Mouse (Mus musculus): ENCODE results near the gene Lmx1a. TPM values are rescaled to one million over a fixed set of nuclear protein-coding genes. Genes with fewer than 3 reads are reported as not detected.
A peak's percentile ranks its signal among the peaks of the same experiment; 100 is the strongest.

The Lmx1a gene
- polyA plus RNA-seq (2015; fragmentation: Nextera tagmentation; extraction: Ambion mirVana), result 0.26 and 0.27 TPM in 2 replicates

DNA sequence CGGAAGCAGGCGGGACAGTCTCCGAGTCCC, at the start of gene Lmx1a:
TSS of gene Lmx1a (plus strand) at position 6 of the 30 bp plus-strand sequence.
- no peaks in the 10 kb centered on the region for H3K36me3 ChIP-seq
- H3K4me1 ChIP-seq, result peaks cover 22% of the 10 kb centered on the region
- H3K4me2 ChIP-seq (replicated peaks), result peak within 1 kb of the TSS; percentile 95
- peaks cover 83% of the 10 kb centered on the region for H3K27me3 ChIP-seq
- WGBS, result 0% methylated on average over 3 of the region's 3 CpGs
- H3K4me3 ChIP-seq, result peak within 1 kb of the TSS; percentile 58
- H3K9me3 ChIP-seq, result peaks cover 5% of the 10 kb centered on the region; the same call in 1 of the 2 replicates
- no peak within 1 kb of the TSS for H3K27ac ChIP-seq
- H3K9ac ChIP-seq, result peak within 1 kb of the TSS; percentile 68
- ATAC-seq (ENCODE audit: low FRiP score, low read depth), result no peak

DNA sequence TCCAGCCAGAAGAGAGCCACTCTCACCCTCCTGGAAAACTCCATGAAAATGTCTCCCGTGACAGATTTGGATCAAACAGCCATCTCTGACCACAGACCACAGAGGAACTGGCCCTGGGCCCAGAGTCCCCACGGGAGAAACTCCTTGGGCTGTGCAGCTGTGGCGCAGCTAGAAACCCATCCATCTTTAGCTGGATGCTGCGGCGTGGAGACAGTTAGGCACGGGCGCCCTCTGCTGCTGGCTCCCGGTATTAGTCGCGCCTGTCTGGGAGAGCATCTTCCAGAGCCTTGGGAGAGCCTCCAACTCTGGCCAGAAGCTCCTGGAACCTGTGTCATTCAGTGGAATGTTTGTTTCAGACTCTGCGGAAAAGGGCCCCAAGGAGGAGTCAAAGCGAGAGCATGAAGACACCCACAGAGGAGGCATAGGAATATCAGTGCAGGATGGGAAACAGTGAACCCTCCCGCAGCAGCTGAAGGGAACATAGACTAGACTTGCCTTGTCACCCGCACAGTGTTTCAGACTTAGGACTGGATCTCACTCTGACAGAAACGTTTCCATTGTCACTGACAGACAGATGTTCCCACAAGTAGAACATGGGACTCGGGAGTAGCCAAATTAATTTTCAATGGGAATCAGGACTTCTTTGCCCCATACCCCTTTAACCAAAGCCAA, 44.0 kb upstream of the Lmx1a start:
- 16% methylated on average over 16 of the region's 16 CpGs for WGBS
- ATAC-seq (ENCODE audit: low FRiP score, low read depth), result peak; percentile 82

DNA sequence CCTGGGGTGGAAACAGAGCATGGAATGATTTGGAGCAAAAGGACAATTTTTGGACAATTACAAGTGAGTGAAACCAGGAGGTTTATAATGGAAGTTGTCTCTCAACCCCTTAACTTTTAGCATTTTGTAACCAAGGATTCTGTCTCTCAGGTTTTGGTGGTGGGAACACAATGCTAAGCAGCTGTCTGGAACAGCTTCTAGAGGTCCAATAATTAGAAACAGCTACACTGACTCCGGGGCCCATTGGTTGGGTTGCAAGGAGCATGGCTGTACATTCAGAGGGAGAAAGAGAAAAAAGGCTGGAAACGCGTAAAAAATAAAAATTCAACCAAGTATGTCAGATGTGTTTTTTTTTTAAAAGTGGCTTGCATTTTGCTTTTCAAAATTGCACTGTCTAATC, 40.4 kb upstream of the Lmx1a start:
- no peak; the same call in 1 of the 2 replicates for ATAC-seq (ENCODE audit: low FRiP score, low read depth)
- H3K27me3 ChIP-seq, result peaks cover 19% of the 10 kb centered on the region
- no peak overlapping the region for H3K4me3 ChIP-seq
- peaks cover 20% of the 10 kb centered on the region for H3K4me1 ChIP-seq
- H3K9ac ChIP-seq, result no peak overlapping the region
- H3K9me3 ChIP-seq, result no peaks in the 10 kb centered on the region
- WGBS, result 27% methylated on average over 3 of the region's 3 CpGs
- no peak overlapping the region; the same call in 1 of the 2 replicates for H3K27ac ChIP-seq
- H3K4me2 ChIP-seq (replicated peaks), result no peak overlapping the region
- H3K36me3 ChIP-seq, result no peaks in the 10 kb centered on the region

More for the DNA sequence above, 44.0 kb upstream of the Lmx1a start:
- H3K9me3 ChIP-seq, result no peaks in the 10 kb centered on the region
- H3K27me3 ChIP-seq, result peaks cover 46% of the 10 kb centered on the region
- H3K4me1 ChIP-seq, result peaks cover 20% of the 10 kb centered on the region
- no peak overlapping the region for H3K4me3 ChIP-seq
- no peak overlapping the region for H3K9ac ChIP-seq
- peak overlapping the region; percentile 46 for H3K4me2 ChIP-seq (replicated peaks)
- H3K27ac ChIP-seq, result no peak overlapping the region
- no peaks in the 10 kb centered on the region for H3K36me3 ChIP-seq

DNA sequence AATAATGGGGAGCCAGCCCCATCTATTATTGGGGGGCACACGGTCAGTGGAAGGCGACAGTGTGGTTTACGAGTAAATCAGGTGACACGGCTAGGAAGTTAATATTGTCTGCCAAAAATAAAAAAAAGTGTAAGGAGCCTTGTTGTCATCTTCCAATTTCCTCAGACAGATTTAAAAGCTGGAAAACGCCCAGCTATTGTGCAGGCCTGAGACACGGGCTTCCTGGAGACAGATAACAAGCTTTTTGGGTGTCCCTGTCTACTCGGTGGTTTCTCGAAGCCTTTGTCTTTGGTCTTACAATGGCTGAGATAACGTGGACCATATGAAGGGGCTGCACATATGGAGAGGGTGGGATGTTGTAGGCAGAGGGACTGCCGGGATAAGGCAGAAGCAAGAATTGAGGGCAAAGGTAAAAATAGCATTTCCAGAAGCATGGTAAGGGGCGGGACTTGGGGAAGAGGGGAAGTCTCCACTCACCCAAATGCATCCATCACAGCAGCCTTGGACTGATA, 39.9 kb upstream of the Lmx1a start:
- no peak overlapping the region for H3K27ac ChIP-seq
- no peak for ATAC-seq (ENCODE audit: low FRiP score, low read depth)

DNA sequence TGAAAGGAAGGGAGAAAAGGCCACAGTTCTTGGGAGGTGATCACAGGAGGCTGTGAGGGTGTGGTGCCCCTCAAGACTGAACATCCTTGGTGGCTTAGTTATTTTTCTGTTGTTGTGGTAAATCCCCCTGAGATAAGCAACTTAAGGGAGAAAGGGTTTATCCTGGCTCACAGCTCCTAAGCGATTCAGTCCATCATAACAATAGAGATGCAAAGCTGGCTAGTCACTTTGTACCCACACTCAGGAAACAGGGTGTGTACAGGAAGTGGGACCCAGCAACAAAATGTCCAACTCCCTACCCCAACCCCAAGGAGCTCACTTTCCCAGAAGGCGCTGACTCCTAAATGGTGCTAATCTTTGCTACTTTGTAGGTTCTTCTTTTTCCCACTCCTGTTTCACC, 36.7 kb upstream of the Lmx1a start:
- Histone ChIP-seq H3K4me1 (peaks cover 13% of the 10 kb centered on the region), H3K36me3 (no peaks in the 10 kb centered on the region), H3K27ac (no peak overlapping the region), H3K4me3 (no peak overlapping the region), H3K9ac (no peak overlapping the region), H3K9me3 (no peaks in the 10 kb centered on the region), H3K27me3 (peaks cover 25% of the 10 kb centered on the region), H3K4me2 (replicated peaks) (no peak overlapping the region)
- no peak for ATAC-seq (ENCODE audit: low FRiP score, low read depth)
- WGBS, result 79% methylated on average over 2 of the region's 2 CpGs

More for the DNA sequence above, 39.9 kb upstream of the Lmx1a start:
- no peaks in the 10 kb centered on the region for H3K36me3 ChIP-seq
- peaks cover 20% of the 10 kb centered on the region for H3K4me1 ChIP-seq
- H3K4me2 ChIP-seq (replicated peaks), result no peak overlapping the region
- H3K9me3 ChIP-seq, result no peaks in the 10 kb centered on the region
- no peak overlapping the region for H3K4me3 ChIP-seq
- WGBS, result 41% methylated on average over 11 of the region's 11 CpGs
- no peak overlapping the region for H3K9ac ChIP-seq
- H3K27me3 ChIP-seq, result peaks cover 19% of the 10 kb centered on the region

DNA sequence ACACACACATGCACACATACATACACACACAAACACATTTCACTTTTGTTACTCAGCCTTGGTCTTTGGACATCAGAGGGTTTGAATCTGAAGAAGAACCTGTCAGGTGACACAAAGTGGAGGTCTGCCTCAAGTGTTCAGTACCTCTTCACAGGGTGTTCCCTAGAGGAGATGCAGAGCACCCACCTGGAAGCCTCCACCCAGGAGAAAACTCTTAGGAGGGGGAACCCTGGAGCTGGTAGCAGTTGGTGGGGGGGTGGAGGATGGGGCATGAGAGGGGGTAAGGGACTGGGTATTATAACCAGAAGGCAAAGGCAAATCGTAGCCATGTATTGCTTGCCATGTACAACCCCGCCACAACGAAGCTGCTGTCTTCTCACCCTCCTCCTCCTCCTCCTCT, 30.0 kb upstream of the Lmx1a start:
- 89% methylated on average over 3 of the region's 3 CpGs for WGBS
- Histone ChIP-seq H3K9ac (no peak overlapping the region), H3K36me3 (no peaks in the 10 kb centered on the region), H3K4me1 (peaks cover 15% of the 10 kb centered on the region), H3K27me3 (peaks cover 74% of the 10 kb centered on the region), H3K9me3 (no peaks in the 10 kb centered on the region), H3K27ac (no peak overlapping the region), H3K4me2 (replicated peaks) (no peak overlapping the region), H3K4me3 (no peak overlapping the region)
- ATAC-seq (ENCODE audit: low FRiP score, low read depth), result no peak

DNA sequence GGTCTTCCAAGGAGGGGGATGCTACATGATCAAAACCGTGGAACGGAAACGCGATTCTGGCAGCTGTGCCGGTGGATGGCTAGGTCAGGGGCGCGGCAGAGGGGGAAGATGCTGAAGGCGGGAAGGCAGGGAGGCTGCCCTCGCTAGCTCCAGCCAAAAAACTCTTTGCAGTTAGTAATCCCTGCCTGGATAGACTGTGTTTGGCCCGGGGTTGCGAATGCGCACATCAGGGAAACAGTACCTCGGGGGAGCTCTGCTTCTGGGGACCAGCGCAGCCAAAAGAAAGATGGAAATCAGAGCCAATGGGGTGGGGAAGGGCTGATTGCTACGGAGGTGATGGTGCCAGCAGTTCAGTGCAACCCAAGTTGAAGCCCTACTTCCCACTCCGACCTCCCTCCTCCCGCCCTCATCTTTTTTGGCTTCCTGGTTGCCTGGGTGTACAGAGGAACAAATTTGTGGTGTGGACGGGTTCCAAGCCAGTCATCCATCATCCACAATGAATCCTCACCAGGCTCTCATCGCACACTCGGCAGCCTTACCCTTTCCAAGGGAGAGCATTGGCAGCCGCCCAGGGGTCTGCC, 28.4 kb upstream of the Lmx1a start:
- H3K4me1 ChIP-seq, result peaks cover 15% of the 10 kb centered on the region
- H3K36me3 ChIP-seq, result no peaks in the 10 kb centered on the region
- H3K9me3 ChIP-seq, result no peaks in the 10 kb centered on the region
- ATAC-seq (ENCODE audit: low FRiP score, low read depth), result peak; percentile 71
- peak overlapping the region; percentile 63 for H3K4me2 ChIP-seq (replicated peaks)
- peak overlapping the region; percentile 39 for H3K9ac ChIP-seq
- H3K27ac ChIP-seq, result no peak overlapping the region
- WGBS, result 2% methylated on average over 21 of the region's 21 CpGs
- H3K4me3 ChIP-seq, result peak overlapping the region; percentile 32
- H3K27me3 ChIP-seq, result peaks cover 68% of the 10 kb centered on the region

DNA sequence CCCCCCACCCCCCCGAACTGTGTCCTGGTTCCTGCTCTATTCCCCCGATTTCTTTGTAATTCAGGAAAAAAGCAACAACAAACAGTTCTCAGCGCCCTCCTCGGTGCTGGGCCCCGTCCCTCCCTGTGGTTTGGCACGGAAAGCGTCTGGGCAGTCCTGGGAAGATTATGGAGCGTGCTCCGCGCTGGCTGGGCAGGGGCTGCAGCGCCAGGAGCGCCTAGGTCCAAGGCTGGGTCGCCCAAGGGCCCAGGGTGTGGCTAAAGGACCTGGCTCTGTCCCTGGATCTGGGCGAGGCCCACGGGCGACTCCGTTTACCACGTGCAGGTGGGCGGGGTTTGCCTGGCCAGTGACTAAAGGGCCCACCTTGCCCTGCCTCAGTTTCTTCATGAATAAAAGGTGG, 27.9 kb upstream of the Lmx1a start:
- ATAC-seq (ENCODE audit: low FRiP score, low read depth), result peak; percentile 51
- Histone ChIP-seq H3K4me3 (peak overlapping the region; percentile 32), H3K4me2 (replicated peaks) (peak overlapping the region; percentile 63), H3K4me1 (peaks cover 15% of the 10 kb centered on the region), H3K27ac (no peak overlapping the region), H3K27me3 (peaks cover 67% of the 10 kb centered on the region), H3K9ac (peak overlapping the region; percentile 31; the same call in 1 of the 2 replicates), H3K9me3 (no peaks in the 10 kb centered on the region), H3K36me3 (no peaks in the 10 kb centered on the region)
- 1% methylated on average over 19 of the region's 19 CpGs for WGBS

DNA sequence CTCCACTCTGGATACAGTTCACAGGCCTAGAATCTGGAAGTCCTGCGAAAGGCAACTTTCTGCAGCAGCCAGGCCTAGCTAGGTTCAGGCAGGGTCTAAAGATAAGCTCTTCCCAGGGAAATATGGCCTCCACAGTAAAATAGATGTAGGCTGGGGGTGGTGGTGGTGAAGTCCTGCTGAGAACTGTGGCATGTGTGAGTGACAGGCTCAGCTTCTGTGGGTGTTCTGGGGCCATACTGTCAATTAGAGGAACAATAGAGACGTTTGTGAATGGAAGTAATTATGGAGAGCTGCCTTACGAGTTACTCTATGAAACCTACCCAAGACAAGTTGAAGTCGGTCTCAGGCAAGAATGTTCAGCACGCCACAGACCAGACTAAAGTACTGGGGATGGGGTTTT, 25.9 kb upstream of the Lmx1a start:
- ATAC-seq (ENCODE audit: low FRiP score, low read depth), result no peak
- Histone ChIP-seq H3K9me3 (no peaks in the 10 kb centered on the region), H3K4me3 (no peak overlapping the region), H3K27me3 (peaks cover 58% of the 10 kb centered on the region), H3K4me1 (peaks cover 15% of the 10 kb centered on the region), H3K27ac (no peak overlapping the region), H3K4me2 (replicated peaks) (no peak overlapping the region), H3K36me3 (no peaks in the 10 kb centered on the region), H3K9ac (no peak overlapping the region)
- WGBS, result 50% methylated on average over 5 of the region's 5 CpGs

DNA sequence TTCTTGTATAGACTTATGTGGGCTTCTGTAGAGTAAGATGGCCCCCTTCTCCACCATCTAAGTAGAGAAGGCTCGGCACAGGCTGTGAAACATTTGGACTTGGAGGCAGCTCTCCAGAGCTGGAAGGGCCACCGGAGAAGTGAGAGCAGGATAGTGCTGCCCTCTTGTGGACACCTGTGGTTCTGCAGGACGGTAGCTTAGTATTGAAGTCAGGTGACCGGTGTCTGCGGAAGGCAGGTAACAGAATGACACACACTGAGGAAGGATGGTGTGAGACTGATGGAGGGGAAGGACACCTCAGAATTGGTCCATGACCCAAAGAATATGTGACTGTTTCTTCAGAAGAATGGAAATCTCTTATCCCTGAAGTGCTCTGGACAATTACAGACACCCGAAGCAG, 19.2 kb upstream of the Lmx1a start:
- ATAC-seq (ENCODE audit: low FRiP score, low read depth), result no peak
- H3K4me1 ChIP-seq, result 0 out of 2 replicates have a peak, but pooled peaks cover 4% of the 10 kb centered on the region
- H3K9me3 ChIP-seq, result no peaks in the 10 kb centered on the region
- H3K9ac ChIP-seq, result no peak overlapping the region
- peaks cover 74% of the 10 kb centered on the region for H3K27me3 ChIP-seq
- no peak overlapping the region for H3K27ac ChIP-seq
- no peak overlapping the region for H3K4me3 ChIP-seq
- H3K4me2 ChIP-seq (replicated peaks), result no peak overlapping the region
- 29% methylated on average over 6 of the region's 6 CpGs for WGBS
- H3K36me3 ChIP-seq, result no peaks in the 10 kb centered on the region

DNA sequence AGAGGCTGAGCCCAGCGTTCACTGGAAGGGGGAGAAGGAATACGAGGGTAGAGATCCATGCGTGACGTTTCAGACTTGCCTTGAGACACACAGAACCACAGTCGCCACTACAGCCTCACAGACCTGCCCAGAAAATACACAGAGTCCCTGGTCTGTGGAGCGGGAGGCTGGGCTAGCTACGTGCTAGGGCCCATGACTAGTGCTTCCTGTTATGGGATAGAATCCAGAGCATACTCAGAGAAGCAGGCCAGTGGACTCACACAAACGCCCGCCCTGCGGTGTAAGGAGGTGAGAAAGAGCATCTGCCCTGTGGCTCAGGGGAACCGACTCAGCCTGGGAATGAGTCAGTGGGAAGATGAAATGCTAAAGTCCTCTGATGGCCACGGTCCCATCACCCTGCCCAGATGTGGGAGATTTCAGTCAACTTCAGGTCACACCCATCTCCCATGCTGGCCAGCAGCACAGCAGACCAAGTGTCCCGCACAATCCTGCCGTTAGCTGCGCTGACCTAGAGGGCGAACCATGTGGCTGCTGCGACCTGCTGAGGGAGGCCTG, 16.5 kb upstream of the Lmx1a start:
- H3K4me1 ChIP-seq, result 0 out of 2 replicates have a peak, but pooled peaks cover 4% of the 10 kb centered on the region
- peaks cover 88% of the 10 kb centered on the region for H3K27me3 ChIP-seq
- H3K36me3 ChIP-seq, result no peaks in the 10 kb centered on the region
- 20% methylated on average over 17 of the region's 17 CpGs for WGBS
- no peaks in the 10 kb centered on the region; the same call in 1 of the 2 replicates for H3K9me3 ChIP-seq
- no peak overlapping the region for H3K9ac ChIP-seq
- 0 out of 2 replicates have a peak overlapping the region, but pooled peaks have one; percentile 9 for H3K4me2 ChIP-seq (replicated peaks)
- H3K4me3 ChIP-seq, result no peak overlapping the region; the same call in 1 of the 2 replicates
- H3K27ac ChIP-seq, result no peak overlapping the region
- ATAC-seq (ENCODE audit: low FRiP score, low read depth), result no peak

DNA sequence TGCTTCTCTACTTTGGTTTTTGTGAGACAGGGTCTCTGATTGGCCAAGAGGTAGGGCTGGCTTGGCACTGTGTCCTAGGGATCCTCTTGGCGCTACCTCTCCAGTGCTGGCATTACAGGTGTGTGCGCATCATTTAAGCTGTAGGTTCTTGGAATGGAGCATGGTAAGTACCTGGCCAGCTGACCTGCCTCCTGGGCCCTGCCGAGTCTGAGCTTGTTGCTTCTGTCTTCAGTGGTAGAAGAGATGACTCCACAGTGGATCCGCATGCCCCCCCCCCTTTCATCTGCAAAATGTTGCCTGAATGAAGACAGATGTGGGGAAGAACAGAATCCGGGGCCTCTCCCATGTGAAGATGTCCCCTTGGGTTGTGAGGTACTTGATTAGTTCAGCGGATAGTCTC, 10.0 kb upstream of the Lmx1a start:
- no peaks in the 10 kb centered on the region for H3K4me1 ChIP-seq
- no peak overlapping the region for H3K9ac ChIP-seq
- no peak for ATAC-seq (ENCODE audit: low FRiP score, low read depth)
- peaks cover 7% of the 10 kb centered on the region for H3K9me3 ChIP-seq
- no peak overlapping the region for H3K27ac ChIP-seq
- H3K27me3 ChIP-seq, result peaks cover 33% of the 10 kb centered on the region
- 93% methylated on average over 6 of the region's 6 CpGs for WGBS
- H3K36me3 ChIP-seq, result no peaks in the 10 kb centered on the region
- H3K4me2 ChIP-seq (replicated peaks), result no peak overlapping the region
- H3K4me3 ChIP-seq, result no peak overlapping the region

All from limb, embryonic 13.5 days (tissue).